Mouse (Mus musculus) erythroid progenitor cell, adult 5-6 weeks (primary cell): ENCODE data around the gene Gsto2. TPM values are rescaled to one million over a fixed set of nuclear protein-coding genes. Genes with fewer than 3 reads are reported as not detected.

Experiments used
- ATAC-seq: replicated peaks from 2 replicates; pipeline ENCODE4 v1.8.0; 2016; ENCODE audit warnings: moderate number of reproducible peaks, mild to moderate bottlenecking, moderate TSS enrichment, inconsistent platforms; ENCODE audit not compliant: poor library complexity, low FRiP score, severe bottlenecking
- total RNA-seq, 2 experiments: library from RNA; stranded (forward) in 1 of 2; stranded (reverse) in 1 of 2; fragments of 150-400 nt in 1 of 2; fragments of 186-747, 209-891 nt in 1 of 2; gene quantifications; 2 replicates each; pipeline versions ENCODE4 v1.2.3 to v1.2.4; 2015 to 2017; ENCODE audit warnings: low replicate concordance in 2 of 2

The Gsto2 gene
- total RNA-seq, 2 experiments from 2014 or later = not detected

GRCm38 (mm10) chr19:47854796-47855783, 10.2 kb upstream of the Gsto2 start, which contains the start of gene Gsto1:
Gene Gsto1 (plus strand): TSS chr19:47854970.
- peak; percentile 98 for ATAC-seq

GRCm38 (mm10) chr19:47857957-47858942, 7.1 kb upstream of the Gsto2 start:
- ATAC-seq = no peak

DNA sequence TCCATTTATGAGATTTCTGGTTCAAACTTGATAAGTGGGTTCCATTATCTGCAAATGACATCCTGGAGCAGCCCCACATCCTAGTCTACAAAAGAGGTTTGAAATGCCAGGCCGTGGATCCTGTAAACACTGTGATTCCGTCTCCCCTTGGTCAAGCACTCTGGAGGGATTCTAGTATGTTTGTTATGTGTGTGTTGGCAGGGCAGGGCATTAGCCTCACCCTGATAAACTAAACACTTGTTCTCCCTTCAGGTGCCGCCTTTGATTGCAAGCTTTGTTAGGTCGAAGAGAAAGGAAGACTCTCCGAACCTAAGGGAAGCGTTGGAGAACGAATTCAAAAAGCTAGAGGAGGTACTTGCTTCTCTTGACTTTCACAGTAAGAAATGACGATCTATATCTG, 6.2 kb upstream of the Gsto2 start:
- no peak for ATAC-seq

- no peak for ATAC-seq
Measured at GRCm38 (mm10) chr19:47862581-47862980, 2.8 kb upstream of the Gsto2 start.

DNA sequence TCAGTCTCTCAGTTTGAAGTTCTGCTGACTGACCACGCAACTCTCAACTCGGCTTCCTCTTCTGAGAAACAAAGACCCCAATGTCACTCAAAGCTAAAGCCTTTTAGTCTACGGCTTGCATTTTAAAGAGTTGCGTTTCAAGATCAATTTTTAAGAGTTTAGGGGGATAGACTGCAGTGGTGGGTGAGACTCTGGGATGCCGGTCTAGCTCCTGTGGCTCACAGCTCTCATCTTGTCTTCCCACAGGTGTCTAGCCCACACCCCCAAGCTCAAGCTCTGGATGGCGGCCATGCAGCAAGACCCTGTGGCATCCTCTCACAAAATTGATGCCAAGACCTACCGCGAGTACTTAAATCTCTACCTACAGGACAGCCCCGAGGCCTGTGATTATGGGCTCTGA, 1.3 kb upstream of the Gsto2 start:
- ATAC-seq = no peak

DNA sequence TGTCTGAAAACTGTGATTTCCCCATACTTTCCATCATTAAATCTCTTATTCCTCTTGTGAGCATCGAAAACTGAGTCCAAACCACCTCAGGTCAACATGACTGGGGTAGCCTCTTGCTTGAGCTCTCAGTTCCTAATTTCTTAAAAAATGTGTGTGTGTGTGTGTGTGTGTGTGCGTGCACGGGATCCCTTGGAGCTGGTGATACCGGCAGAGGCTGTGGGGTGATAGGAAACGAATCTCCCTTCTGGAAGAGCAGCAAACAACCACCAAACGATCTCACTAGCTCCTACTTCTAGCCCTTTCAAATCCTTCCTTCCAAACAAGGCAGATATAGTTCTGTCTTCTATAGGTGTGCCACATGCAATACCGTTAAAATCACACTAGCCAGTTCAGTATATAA, 613 bp upstream of the Gsto2 start:
- no peak for ATAC-seq

GRCm38 (mm10) chr19:47867628-47868175, 2.4 kb downstream of the Gsto2 start:
- ATAC-seq = no peak

DNA sequence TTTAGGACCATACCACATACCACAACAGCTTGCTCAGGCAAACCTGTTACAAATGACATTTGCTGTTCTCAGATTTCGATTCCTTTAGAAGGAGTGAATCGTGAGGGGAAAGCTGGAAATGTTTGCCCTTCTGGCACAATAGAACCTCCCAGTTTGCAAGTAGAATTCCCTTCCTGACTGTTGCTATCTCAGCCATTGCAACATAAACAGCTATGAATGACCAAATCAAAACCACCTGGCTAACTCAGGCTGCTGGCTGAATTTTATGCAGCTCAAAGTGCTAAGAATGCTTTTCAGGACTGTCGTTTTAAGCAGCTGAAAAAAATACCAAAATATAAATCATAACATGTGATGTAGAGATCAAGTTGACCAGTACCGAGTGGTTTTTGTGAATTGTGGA, 3.6 kb downstream of the Gsto2 start:
- no peak for ATAC-seq

GRCm38 (mm10) chr19:47869516-47869915, 4.2 kb downstream of the Gsto2 start:
- ATAC-seq = no peak

GRCm38 (mm10) chr19:47870102-47870666, 4.8 kb downstream of the Gsto2 start:
- ATAC-seq = no peak

DNA sequence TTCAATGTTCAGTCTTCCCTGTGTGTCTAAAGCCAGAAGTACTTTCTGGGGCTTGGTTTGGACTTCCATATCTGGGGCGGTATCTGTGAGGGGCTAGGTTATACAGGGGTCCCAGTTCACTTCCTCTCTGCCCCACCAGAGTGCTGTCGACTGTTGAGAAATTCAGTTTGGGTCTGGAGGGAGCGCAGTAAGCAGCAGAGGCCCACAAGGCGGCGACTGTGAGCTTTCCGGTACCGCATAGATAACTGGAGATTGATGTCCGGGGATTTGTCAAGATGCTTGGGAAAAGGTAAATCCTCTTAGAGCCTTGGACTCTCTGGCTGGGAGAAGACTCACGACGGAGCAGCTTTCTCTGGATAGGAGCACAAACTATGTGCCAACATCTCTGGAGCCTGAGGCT, 6.2 kb downstream of the Gsto2 start:
- no peak for ATAC-seq

- ATAC-seq = no peak
Measured at GRCm38 (mm10) chr19:47876252-47876651, 10.9 kb downstream of the Gsto2 start.

DNA sequence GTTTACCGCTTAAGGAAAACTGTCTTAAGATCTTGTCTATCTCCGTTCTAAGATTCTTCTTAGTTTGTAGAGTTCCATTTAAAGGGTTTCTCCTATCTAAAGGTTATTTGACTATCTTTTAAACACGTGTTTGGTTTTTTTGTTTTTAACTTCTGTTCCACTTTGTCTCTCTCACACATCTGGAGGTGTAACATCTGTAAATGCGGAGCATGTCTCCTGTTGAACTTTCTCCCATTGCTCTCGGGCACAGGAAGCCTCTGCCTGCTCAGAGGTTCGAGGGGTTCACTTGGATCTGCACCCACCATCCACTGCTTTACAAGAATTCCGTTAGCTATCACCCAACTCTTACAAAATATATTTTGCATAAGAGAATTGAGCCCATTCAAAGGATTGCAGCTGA, 16.2 kb downstream of the Gsto2 start:
- no peak for ATAC-seq

DNA sequence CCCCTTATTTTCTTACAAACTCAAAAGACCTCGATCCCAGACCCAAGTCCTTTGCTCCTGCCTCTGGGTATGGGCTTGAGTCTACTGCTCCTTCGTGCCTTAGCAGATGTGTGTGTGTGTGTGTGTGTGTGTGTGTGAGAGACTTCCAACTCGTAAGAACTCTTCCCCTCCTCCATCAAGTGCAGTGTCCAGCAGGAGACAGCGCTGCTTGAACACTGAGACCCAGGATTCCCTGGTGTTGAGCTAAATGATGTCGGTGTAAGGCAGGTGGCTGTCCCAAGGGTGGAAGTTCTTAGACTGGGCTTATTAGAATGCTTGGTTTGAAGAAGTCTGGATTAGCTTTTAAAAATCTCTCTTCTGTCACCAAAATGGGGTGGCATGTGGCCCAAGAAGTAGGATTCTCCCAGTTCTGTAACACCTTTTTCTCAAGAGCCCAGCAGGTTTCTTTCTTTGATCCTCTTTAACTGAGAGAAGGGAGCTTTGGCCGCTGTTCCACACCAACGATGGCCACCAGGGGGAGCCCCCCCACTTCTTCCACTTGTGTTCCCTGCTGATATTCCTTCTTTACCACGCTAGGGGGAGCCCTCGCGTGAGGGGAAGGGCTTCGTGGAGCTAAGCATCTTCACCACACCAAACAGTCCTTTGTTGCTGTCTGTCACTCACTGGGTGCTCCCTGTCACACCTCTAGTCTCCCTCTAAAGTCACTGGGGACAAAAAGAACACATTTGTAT, 17.0 kb downstream of the Gsto2 start:
- ATAC-seq = peak; percentile 87

- ATAC-seq = no peak
Measured at GRCm38 (mm10) chr19:47882882-47883254, 17.5 kb downstream of the Gsto2 start.

DNA sequence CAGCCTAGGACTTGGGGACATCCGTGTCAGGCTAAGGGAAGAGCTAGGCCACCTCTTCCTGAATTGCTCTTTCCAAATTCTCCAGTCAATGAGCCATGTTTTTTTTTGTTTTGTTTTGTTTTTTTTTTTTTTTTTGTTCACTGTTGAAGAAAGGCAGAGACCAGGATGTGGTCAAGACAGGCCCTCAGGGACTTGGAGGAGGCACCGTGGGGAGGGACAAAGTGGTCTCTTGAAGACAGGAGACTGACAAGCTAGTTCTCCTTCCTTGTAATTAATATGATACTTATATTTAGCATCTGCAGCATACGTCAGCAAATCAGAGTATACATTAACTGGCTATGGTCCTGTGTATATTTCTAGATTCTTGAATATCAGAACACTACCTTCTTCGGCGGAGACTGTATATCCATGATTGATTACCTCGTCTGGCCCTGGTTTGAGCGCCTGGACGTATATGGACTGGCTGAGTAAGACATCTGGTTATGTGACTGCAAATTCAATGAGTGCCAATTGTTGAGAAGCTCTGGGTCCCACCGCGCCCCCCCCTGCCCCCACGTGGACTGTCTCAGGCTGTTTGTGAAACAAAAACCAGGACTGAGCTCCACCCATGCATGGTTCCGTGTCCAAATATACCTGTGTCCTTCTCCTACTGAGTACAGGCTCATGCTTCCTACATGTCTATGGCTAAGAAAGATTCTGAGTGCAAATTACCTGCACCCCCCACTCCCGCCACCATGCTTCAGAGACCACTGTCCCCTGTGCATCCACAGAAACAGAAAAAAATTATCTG, 19.2 kb downstream of the Gsto2 start:
- no peak for ATAC-seq

- no peak for ATAC-seq
Measured at GRCm38 (mm10) chr19:47885191-47885743, 19.9 kb downstream of the Gsto2 start.

DNA sequence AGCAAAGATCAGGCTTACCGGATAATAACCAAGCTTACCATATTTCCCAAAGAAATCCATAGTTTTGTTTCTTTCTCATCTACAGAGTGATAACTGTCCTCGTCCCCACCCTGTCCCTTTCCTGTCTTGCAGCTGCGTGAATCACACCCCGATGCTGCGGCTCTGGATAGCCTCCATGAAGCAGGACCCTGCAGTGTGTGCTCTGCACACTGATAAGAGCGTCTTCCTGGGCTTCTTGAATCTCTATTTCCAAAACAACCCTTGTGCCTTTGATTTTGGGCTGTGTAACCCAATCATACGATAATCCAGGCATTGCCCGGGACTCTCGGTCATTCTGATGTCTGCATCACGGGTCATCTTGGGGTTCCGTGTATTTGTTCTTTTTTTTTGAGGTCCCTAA, 20.6 kb downstream of the Gsto2 start:
- ATAC-seq = no peak
